Mouse (Mus musculus): ENCODE measurements around the gene S1pr4. TPM values are rescaled to one million over a fixed set of nuclear protein-coding genes. Genes with fewer than 3 reads are reported as not detected.

S1pr4 gene
- polyA plus RNA-seq, 1 experiment from 2014 or later = 0.24 TPM

DNA sequence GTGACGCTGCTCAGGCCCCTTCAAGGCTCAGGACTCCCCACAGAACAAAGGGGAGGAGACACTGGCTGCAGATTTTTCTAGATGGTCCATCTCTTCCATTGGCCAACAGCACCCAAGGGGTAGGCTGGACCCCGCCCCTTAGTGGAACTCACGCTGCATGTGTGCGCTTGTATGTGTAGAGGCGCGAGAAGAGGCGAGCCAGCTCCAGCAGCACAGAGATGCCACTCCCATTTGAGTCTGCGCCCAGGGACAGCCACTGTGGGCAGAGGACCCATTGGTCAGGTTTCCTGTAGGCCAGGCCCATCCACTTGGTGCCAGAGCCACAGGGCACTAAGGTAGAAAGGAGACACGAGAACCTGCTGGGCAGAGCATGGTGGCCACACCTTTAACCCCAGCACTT lies 8.9 kb downstream of the S1pr4 start:
- H3K36me3 ChIP-seq (ENCODE audit: control insufficient read depth, insufficient read depth, low read length) = peaks cover 74% of the 10 kb centered on the region
- no peak overlapping the region for H3K27ac ChIP-seq (replicated peaks in 1 of 2; ENCODE audit: control insufficient read depth in 1 of 2, insufficient read depth in 1 of 2, low read depth in 2 of 2, low read length in 2 of 2)
- no peak overlapping the region for H3K9ac ChIP-seq (ENCODE audit: low read length)
- 92% methylated on average over 9 of the region's 9 CpGs for WGBS
- ATAC-seq (ENCODE audit: insufficient number of reproducible peaks, insufficient read depth, low FRiP score, low read depth) = no peak
- H3K4me2 ChIP-seq (ENCODE audit: low read length) = no peak overlapping the region
- H3K4me1 ChIP-seq (ENCODE audit: control insufficient read depth in 2 of 2, insufficient read depth in 2 of 2, low read length in 2 of 2) = peaks cover 17 to 18% of the 10 kb centered on the region in 2 experiments; a peak in 3 of 4 replicates
- no peak overlapping the region for H3K4me3 ChIP-seq (ENCODE audit: control insufficient read depth in 1 of 2, insufficient read depth in 1 of 2, low read depth in 1 of 2, low read length in 2 of 2)
- H3K9me3 ChIP-seq (ENCODE audit: control insufficient read depth, low read length) = no peaks in the 10 kb centered on the region
- H3K27me3 ChIP-seq (ENCODE audit: control insufficient read depth, insufficient read depth, low read length) = no peaks in the 10 kb centered on the region

DNA sequence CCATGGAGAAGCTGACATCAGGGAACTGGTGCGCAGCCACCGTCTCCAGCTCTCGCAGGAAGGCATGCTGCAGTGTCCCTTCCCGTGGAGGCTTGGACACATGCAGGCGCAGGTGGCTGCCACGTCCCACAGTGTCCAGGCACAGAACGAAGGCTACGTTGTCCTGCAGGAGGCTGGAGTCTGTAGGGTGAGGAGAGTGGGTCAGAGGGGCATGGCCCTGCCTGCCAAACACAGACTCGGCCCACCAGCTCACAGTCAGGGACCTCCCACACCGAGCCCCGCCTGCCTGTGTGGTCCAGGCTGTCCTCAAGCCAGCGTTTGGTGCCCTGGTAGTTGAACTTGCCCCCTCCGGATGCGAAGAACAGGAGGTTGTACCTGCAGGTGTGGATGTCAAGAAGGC lies 10.0 kb downstream of the S1pr4 start:
- Histone ChIP-seq H3K9me3 (ENCODE audit: control insufficient read depth, low read length) (no peaks in the 10 kb centered on the region), H3K9ac (ENCODE audit: low read length) (no peak overlapping the region), H3K27me3 (ENCODE audit: control insufficient read depth, insufficient read depth, low read length) (no peaks in the 10 kb centered on the region), H3K27ac (replicated peaks in 1 of 2; ENCODE audit: control insufficient read depth in 1 of 2, insufficient read depth in 1 of 2, low read depth in 2 of 2, low read length in 2 of 2) (no peak overlapping the region), H3K4me3 (ENCODE audit: control insufficient read depth in 1 of 2, insufficient read depth in 1 of 2, low read depth in 1 of 2, low read length in 2 of 2) (no peak overlapping the region), H3K4me1 (ENCODE audit: control insufficient read depth in 2 of 2, insufficient read depth in 2 of 2, low read length in 2 of 2) (peaks cover 11 to 12% of the 10 kb centered on the region in 2 experiments; a peak in 3 of 4 replicates), H3K4me2 (ENCODE audit: low read length) (no peak overlapping the region), H3K36me3 (ENCODE audit: control insufficient read depth, insufficient read depth, low read length) (peaks cover 75% of the 10 kb centered on the region)
- no peak for ATAC-seq (ENCODE audit: insufficient number of reproducible peaks, insufficient read depth, low FRiP score, low read depth)
- 88% methylated on average over 14 of the region's 14 CpGs for WGBS

DNA sequence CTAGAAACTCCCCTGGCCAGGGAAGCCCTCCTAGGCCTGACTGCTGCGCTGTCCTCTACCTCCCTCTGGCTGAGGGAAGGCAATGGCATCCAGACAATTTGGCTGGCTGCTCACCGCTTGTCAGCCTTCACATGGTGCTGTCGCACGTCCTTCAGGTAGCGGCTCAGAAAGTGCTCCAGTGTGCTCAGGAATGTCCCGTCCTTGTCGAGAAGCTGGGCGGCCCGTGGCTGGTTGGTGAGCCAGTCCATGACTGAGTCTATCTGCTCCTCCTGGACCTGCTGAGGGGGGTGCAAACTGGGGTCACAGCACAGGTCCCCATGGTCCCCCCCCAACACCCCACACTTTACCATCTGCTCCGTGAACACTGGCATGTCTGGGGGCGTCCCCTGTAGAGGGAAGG lies 11.9 kb downstream of the S1pr4 start:
- peaks cover 6 to 8% of the 10 kb centered on the region in 2 experiments; a peak in 2 of 4 replicates for H3K4me1 ChIP-seq (ENCODE audit: control insufficient read depth in 2 of 2, insufficient read depth in 2 of 2, low read length in 2 of 2)
- WGBS = 37% methylated on average over 11 of the region's 11 CpGs
- no peak overlapping the region for H3K4me3 ChIP-seq (ENCODE audit: control insufficient read depth in 1 of 2, insufficient read depth in 1 of 2, low read depth in 1 of 2, low read length in 2 of 2)
- H3K4me2 ChIP-seq (ENCODE audit: low read length) = no peak overlapping the region
- H3K36me3 ChIP-seq (ENCODE audit: control insufficient read depth, insufficient read depth, low read length) = peaks cover 72% of the 10 kb centered on the region
- no peaks in the 10 kb centered on the region for H3K9me3 ChIP-seq (ENCODE audit: control insufficient read depth, low read length)
- ATAC-seq (ENCODE audit: insufficient number of reproducible peaks, insufficient read depth, low FRiP score, low read depth) = peak; percentile 26
- H3K9ac ChIP-seq (ENCODE audit: low read length) = no peak overlapping the region
- H3K27me3 ChIP-seq (ENCODE audit: control insufficient read depth, insufficient read depth, low read length) = no peaks in the 10 kb centered on the region
- H3K27ac ChIP-seq (replicated peaks in 1 of 2; ENCODE audit: control insufficient read depth in 1 of 2, insufficient read depth in 1 of 2, low read depth in 2 of 2, low read length in 2 of 2) = peak overlapping the region; percentile 3 to 55; a peak in 2 of 4 replicates

DNA sequence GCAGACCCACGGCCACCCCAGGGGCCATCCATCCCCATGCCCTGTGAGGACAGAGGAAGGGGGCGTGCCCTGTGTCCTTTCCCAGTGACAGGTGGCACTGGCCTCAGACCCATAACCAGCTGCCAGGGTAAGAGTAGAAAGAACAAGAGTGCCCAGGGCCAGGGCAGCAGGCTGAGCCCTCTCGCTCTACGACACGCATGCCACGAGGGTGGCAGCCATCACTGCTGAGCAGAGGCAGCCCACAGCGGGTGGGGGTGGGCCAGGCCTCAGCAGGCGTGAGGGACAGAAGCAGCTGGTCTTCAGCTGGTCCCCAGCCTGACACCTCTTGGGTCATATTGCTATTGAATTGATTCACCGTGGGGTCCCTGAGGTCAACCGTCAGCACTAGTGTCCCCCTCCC lies 13.4 kb downstream of the S1pr4 start:
- WGBS = 92% methylated on average over 10 of the region's 10 CpGs

DNA sequence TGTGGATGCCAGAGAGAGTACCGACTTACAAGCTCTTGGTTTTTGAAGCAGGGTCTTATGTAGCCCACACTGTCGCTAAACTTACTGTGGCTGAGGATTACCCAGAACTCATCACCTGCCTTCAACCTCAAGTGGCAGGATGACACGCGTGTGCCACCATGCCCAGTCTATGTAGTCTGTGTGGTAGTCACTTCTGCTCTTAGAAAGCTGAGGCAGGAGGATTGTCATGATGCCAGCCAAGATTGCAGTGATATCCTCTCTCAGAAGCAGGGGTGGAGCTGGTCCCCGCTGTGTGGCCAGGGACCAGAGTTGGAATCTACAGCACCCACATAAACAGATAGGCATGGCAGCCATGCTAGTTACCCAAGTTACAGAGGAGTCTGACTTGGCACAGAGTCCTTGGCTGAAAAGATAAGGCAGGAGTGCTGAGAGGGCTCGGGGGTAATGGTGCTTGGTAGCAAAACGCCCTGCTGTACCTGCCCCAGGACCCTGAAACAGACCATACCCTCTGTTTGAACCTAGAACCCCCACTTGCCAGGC lies 14.4 kb downstream of the S1pr4 start:
- Histone ChIP-seq H3K4me3 (ENCODE audit: control insufficient read depth in 1 of 2, insufficient read depth in 1 of 2, low read depth in 1 of 2, low read length in 2 of 2) (no peak overlapping the region), H3K4me2 (ENCODE audit: low read length) (no peak overlapping the region), H3K9ac (ENCODE audit: low read length) (no peak overlapping the region), H3K36me3 (ENCODE audit: control insufficient read depth, insufficient read depth, low read length) (peaks cover 46% of the 10 kb centered on the region), H3K4me1 (ENCODE audit: control insufficient read depth in 2 of 2, insufficient read depth in 2 of 2, low read length in 2 of 2) (peaks cover 8 to 11% of the 10 kb centered on the region in 2 experiments; a peak in 3 of 4 replicates), H3K27me3 (ENCODE audit: control insufficient read depth, insufficient read depth, low read length) (peaks cover 22% of the 10 kb centered on the region), H3K9me3 (ENCODE audit: control insufficient read depth, low read length) (no peaks in the 10 kb centered on the region), H3K27ac (replicated peaks in 1 of 2; ENCODE audit: control insufficient read depth in 1 of 2, insufficient read depth in 1 of 2, low read depth in 2 of 2, low read length in 2 of 2) (no peak overlapping the region)
- ATAC-seq (ENCODE audit: insufficient number of reproducible peaks, insufficient read depth, low FRiP score, low read depth) = no peak
- 62% methylated on average over 7 of the region's 7 CpGs for WGBS

More for the DNA sequence above, 13.4 kb downstream of the S1pr4 start:
- no peaks in the 10 kb centered on the region for H3K9me3 ChIP-seq (ENCODE audit: control insufficient read depth, low read length)
- no peak overlapping the region for H3K4me2 ChIP-seq (ENCODE audit: low read length)
- no peak overlapping the region for H3K4me3 ChIP-seq (ENCODE audit: control insufficient read depth in 1 of 2, insufficient read depth in 1 of 2, low read depth in 1 of 2, low read length in 2 of 2)
- H3K27me3 ChIP-seq (ENCODE audit: control insufficient read depth, insufficient read depth, low read length) = peaks cover 13% of the 10 kb centered on the region
- no peak overlapping the region for H3K9ac ChIP-seq (ENCODE audit: low read length)
- peaks cover 8 to 11% of the 10 kb centered on the region in 2 experiments; a peak in 3 of 4 replicates for H3K4me1 ChIP-seq (ENCODE audit: control insufficient read depth in 2 of 2, insufficient read depth in 2 of 2, low read length in 2 of 2)
- H3K27ac ChIP-seq (replicated peaks in 1 of 2; ENCODE audit: control insufficient read depth in 1 of 2, insufficient read depth in 1 of 2, low read depth in 2 of 2, low read length in 2 of 2) = no peak overlapping the region
- ATAC-seq (ENCODE audit: insufficient number of reproducible peaks, insufficient read depth, low FRiP score, low read depth) = no peak
- H3K36me3 ChIP-seq (ENCODE audit: control insufficient read depth, insufficient read depth, low read length) = peaks cover 56% of the 10 kb centered on the region

DNA sequence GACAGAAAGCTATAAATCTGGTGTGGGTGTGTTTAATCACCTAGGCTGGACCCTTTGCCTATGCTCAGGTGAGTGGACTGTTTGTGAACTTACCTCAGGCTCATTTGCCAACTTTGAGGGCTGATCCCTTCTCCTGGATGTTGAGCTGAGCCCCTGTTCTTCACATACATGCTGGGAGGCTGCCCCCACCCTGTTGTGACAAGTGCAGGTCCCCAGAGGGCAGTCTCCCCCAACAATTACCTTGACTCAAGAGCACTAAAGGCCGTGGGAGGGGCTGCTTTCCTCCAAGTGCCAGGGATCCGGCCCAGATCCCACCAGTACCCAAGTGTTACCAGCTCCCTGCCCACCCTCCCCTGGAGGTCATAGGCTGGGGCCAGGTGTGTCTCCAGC lies 14.9 kb downstream of the S1pr4 start:
- WGBS = 30% methylated on average over 2 of the region's 2 CpGs
- no peak overlapping the region for H3K4me3 ChIP-seq (ENCODE audit: control insufficient read depth in 1 of 2, insufficient read depth in 1 of 2, low read depth in 1 of 2, low read length in 2 of 2)
- no peaks in the 10 kb centered on the region for H3K9me3 ChIP-seq (ENCODE audit: control insufficient read depth, low read length)
- peaks cover 41% of the 10 kb centered on the region for H3K36me3 ChIP-seq (ENCODE audit: control insufficient read depth, insufficient read depth, low read length)
- ATAC-seq (ENCODE audit: insufficient number of reproducible peaks, insufficient read depth, low FRiP score, low read depth) = no peak
- H3K27ac ChIP-seq (replicated peaks in 1 of 2; ENCODE audit: control insufficient read depth in 1 of 2, insufficient read depth in 1 of 2, low read depth in 2 of 2, low read length in 2 of 2) = no peak overlapping the region
- no peak overlapping the region for H3K4me2 ChIP-seq (ENCODE audit: low read length)
- H3K9ac ChIP-seq (ENCODE audit: low read length) = no peak overlapping the region
- peaks cover 27% of the 10 kb centered on the region for H3K27me3 ChIP-seq (ENCODE audit: control insufficient read depth, insufficient read depth, low read length)
- peaks cover 8 to 11% of the 10 kb centered on the region in 2 experiments; a peak in 3 of 4 replicates for H3K4me1 ChIP-seq (ENCODE audit: control insufficient read depth in 2 of 2, insufficient read depth in 2 of 2, low read length in 2 of 2)

DNA sequence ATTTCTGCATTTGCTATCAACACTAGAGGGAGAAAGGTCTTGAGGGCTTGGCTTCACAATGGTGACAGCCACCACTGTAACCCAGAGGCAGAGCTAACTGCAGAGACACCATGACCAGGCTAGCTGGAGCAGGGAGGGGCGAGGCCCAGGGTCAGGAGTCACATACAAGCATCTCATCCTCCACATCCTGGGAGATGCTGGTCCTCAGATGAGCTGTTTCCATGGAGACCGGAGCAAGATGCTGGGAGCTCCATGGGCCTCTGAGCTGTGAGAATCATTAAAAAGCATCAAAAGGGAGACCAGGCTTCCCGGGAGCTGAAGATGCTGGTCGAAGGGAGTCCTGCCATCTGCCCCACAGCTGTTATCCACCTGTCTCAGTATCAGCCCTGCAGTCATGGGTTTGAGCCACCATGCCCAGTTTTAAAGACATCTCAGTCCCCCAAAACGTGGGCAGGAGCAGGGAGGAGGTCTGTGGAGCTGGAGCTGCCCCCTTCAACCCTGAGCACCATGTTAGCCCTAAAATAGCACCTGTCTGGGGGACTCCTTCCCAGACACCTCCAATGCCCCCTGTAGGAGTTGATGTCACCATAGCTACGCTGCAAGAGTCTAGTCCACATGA lies 15.4 kb downstream of the S1pr4 start:
- no peak overlapping the region for H3K4me3 ChIP-seq (ENCODE audit: control insufficient read depth in 1 of 2, insufficient read depth in 1 of 2, low read depth in 1 of 2, low read length in 2 of 2)
- WGBS = 68% methylated on average over 6 of the region's 6 CpGs
- H3K36me3 ChIP-seq (ENCODE audit: control insufficient read depth, insufficient read depth, low read length) = peaks cover 36% of the 10 kb centered on the region
- H3K4me1 ChIP-seq (ENCODE audit: control insufficient read depth in 2 of 2, insufficient read depth in 2 of 2, low read length in 2 of 2) = peaks cover 8 to 11% of the 10 kb centered on the region in 2 experiments; a peak in 3 of 4 replicates
- no peak overlapping the region for H3K9ac ChIP-seq (ENCODE audit: low read length)
- no peak overlapping the region for H3K27ac ChIP-seq (replicated peaks in 1 of 2; ENCODE audit: control insufficient read depth in 1 of 2, insufficient read depth in 1 of 2, low read depth in 2 of 2, low read length in 2 of 2)
- no peak for ATAC-seq (ENCODE audit: insufficient number of reproducible peaks, insufficient read depth, low FRiP score, low read depth)
- H3K4me2 ChIP-seq (ENCODE audit: low read length) = no peak overlapping the region
- no peaks in the 10 kb centered on the region for H3K9me3 ChIP-seq (ENCODE audit: control insufficient read depth, low read length)
- peaks cover 31% of the 10 kb centered on the region for H3K27me3 ChIP-seq (ENCODE audit: control insufficient read depth, insufficient read depth, low read length)
